Mouse (Mus musculus): ENCODE measurements around the gene Tldc2.

- TF ChIP-seq CTCF (IDR thresholded peaks at IDR 0.05; ENCODE audit: borderline replicate concordance, insufficient read depth, low read length) = no peak
- TF ChIP-seq POLR2A (IDR thresholded peaks at IDR 0.05; ENCODE audit: low read depth, low read length) = no peak
Observed at GRCm38 (mm10) chr2:157130813-157131514, 44.1 kb downstream of the Tldc2 start.
